In genomic region chr1:194780392-194780791, GRCm38 (mm10) we compare ENCODE assay signal across 21 mouse cellular contexts.
DNase-seq lines count a peak whose midpoint lies in the region; ATAC-seq lines count a peak whose summit lies in the region.
"Had no signal": no experiment of that assay in that cellular context is flagged by ENCODE, and none has a peak within 500 bp of the region (broad histone marks: within the 10 kb centered on the region; RNA-seq: fewer than 3 reads in every experiment).

No protein-coding gene starts in this region.

- H3K9me3 ChIP-seq in hindbrain, embryonic 12.5 days (replicated peaks) = no peaks in the 10 kb centered on the region
- H3K9me3 ChIP-seq in hindbrain, embryonic 10.5 days = no peaks in the 10 kb centered on the region
- H3K9me3 ChIP-seq in neural tube, embryonic 13.5 days = no peaks in the 10 kb centered on the region
- no peaks in the 10 kb centered on the region for H3K9me3 ChIP-seq in neural tube, embryonic 15.5 days (replicated peaks)
- no peaks in the 10 kb centered on the region for H3K9me3 ChIP-seq in kidney, embryonic 15.5 days (replicated peaks)
- H3K9me3 ChIP-seq: embryonic facial prominence, embryonic 12.5 days; embryonic facial prominence, embryonic 15.5 days; forebrain, embryonic 12.5 days; intestine, embryonic 15.5 days had no signal

- 89% methylated on average over 3 of the region's 3 CpGs for WGBS in hindbrain, embryonic 12.5 days
- 88% methylated on average over 3 of the region's 3 CpGs for WGBS in hindbrain, embryonic 10.5 days
- 93% methylated on average over 3 of the region's 3 CpGs for WGBS in neural tube, embryonic 13.5 days
- WGBS in neural tube, embryonic 15.5 days = 81% methylated on average over 3 of the region's 3 CpGs
- 83% methylated on average over 3 of the region's 3 CpGs for WGBS in kidney, embryonic 15.5 days

- H3K4me3 ChIP-seq in hindbrain, embryonic 12.5 days = no peak overlapping the region
- no peak overlapping the region for H3K4me3 ChIP-seq in hindbrain, embryonic 10.5 days
- no peak overlapping the region for H3K4me3 ChIP-seq in neural tube, embryonic 13.5 days
- no peak overlapping the region for H3K4me3 ChIP-seq in neural tube, embryonic 15.5 days (replicated peaks)
- H3K4me3 ChIP-seq in kidney, embryonic 15.5 days (replicated peaks) = no peak overlapping the region
- H3K4me3 ChIP-seq: embryonic facial prominence, embryonic 12.5 days; embryonic facial prominence, embryonic 15.5 days; forebrain, embryonic 12.5 days; intestine, embryonic 15.5 days had no signal

- H3K4me1 ChIP-seq in hindbrain, embryonic 12.5 days = peaks cover 5% of the 10 kb centered on the region
- H3K4me1 ChIP-seq in hindbrain, embryonic 10.5 days (replicated peaks) = no peaks in the 10 kb centered on the region
- H3K4me1 ChIP-seq in neural tube, embryonic 13.5 days (replicated peaks) = peaks cover 12% of the 10 kb centered on the region; the same call in 1 of the 2 replicates
- peaks cover 8% of the 10 kb centered on the region; the same call in 1 of the 2 replicates for H3K4me1 ChIP-seq in neural tube, embryonic 15.5 days
- no peaks in the 10 kb centered on the region for H3K4me1 ChIP-seq in kidney, embryonic 15.5 days
- H3K4me1 ChIP-seq: embryonic facial prominence, embryonic 12.5 days; embryonic facial prominence, embryonic 15.5 days; forebrain, embryonic 12.5 days; intestine, embryonic 15.5 days had no signal

- peak; percentile 44; the same call in 1 of the 2 replicates for ATAC-seq in hindbrain, embryonic 12.5 days (ENCODE audit: low FRiP score)
- ATAC-seq in neural tube, embryonic 13.5 days (ENCODE audit: low read depth) = 0 out of 2 replicates have a peak, but pooled peaks have one; percentile 19
- no peak for ATAC-seq in neural tube, embryonic 15.5 days (ENCODE audit: low FRiP score)
- no peak for ATAC-seq in kidney, embryonic 15.5 days (replicated peaks; ENCODE audit: low FRiP score)
- ATAC-seq: forebrain, embryonic 16.5 days; intestine, embryonic 15.5 days had no signal

- no peak overlapping the region for H3K4me2 ChIP-seq in hindbrain, embryonic 12.5 days (replicated peaks)
- no peak overlapping the region for H3K4me2 ChIP-seq in neural tube, embryonic 13.5 days
- no peak overlapping the region for H3K4me2 ChIP-seq in neural tube, embryonic 15.5 days
- no peak overlapping the region for H3K4me2 ChIP-seq in kidney, embryonic 15.5 days
- H3K4me2 ChIP-seq: embryonic facial prominence, embryonic 12.5 days; embryonic facial prominence, embryonic 15.5 days; forebrain, embryonic 12.5 days; intestine, embryonic 15.5 days had no signal

- H3K27me3 ChIP-seq in hindbrain, embryonic 12.5 days = no peaks in the 10 kb centered on the region
- H3K27me3 ChIP-seq in hindbrain, embryonic 10.5 days (ENCODE audit: insufficient read depth, poor library complexity, severe bottlenecking) = no peaks in the 10 kb centered on the region
- H3K27me3 ChIP-seq in neural tube, embryonic 13.5 days = no peaks in the 10 kb centered on the region
- no peaks in the 10 kb centered on the region for H3K27me3 ChIP-seq in neural tube, embryonic 15.5 days (replicated peaks)
- H3K27me3 ChIP-seq in kidney, embryonic 15.5 days = no peaks in the 10 kb centered on the region
- H3K27me3 ChIP-seq: embryonic facial prominence, embryonic 12.5 days; embryonic facial prominence, embryonic 15.5 days; forebrain, embryonic 12.5 days; intestine, embryonic 15.5 days had no signal

- no peak overlapping the region for H3K9ac ChIP-seq in hindbrain, embryonic 12.5 days
- H3K9ac ChIP-seq in neural tube, embryonic 13.5 days = no peak overlapping the region
- H3K9ac ChIP-seq in neural tube, embryonic 15.5 days (replicated peaks) = no peak overlapping the region
- no peak overlapping the region for H3K9ac ChIP-seq in kidney, embryonic 15.5 days
- H3K9ac ChIP-seq: embryonic facial prominence, embryonic 12.5 days; embryonic facial prominence, embryonic 15.5 days; forebrain, embryonic 12.5 days; intestine, embryonic 15.5 days had no signal

- peaks cover 20% of the 10 kb centered on the region for H3K36me3 ChIP-seq in hindbrain, embryonic 12.5 days
- peaks cover 64% of the 10 kb centered on the region for H3K36me3 ChIP-seq in hindbrain, embryonic 10.5 days
- H3K36me3 ChIP-seq in neural tube, embryonic 13.5 days = peaks cover 77% of the 10 kb centered on the region
- H3K36me3 ChIP-seq in neural tube, embryonic 15.5 days = peaks cover 40% of the 10 kb centered on the region
- 0 out of 2 replicates have a peak, but pooled peaks cover 3% of the 10 kb centered on the region for H3K36me3 ChIP-seq in kidney, embryonic 15.5 days
- H3K36me3 ChIP-seq: embryonic facial prominence, embryonic 12.5 days; embryonic facial prominence, embryonic 15.5 days; intestine, embryonic 15.5 days had no signal

- H3K27ac ChIP-seq in hindbrain, embryonic 12.5 days = no peak overlapping the region
- H3K27ac ChIP-seq in hindbrain, embryonic 10.5 days = no peak overlapping the region
- H3K27ac ChIP-seq in neural tube, embryonic 13.5 days (replicated peaks) = no peak overlapping the region
- H3K27ac ChIP-seq in neural tube, embryonic 15.5 days (replicated peaks) = no peak overlapping the region
- H3K27ac ChIP-seq in kidney, embryonic 15.5 days = no peak overlapping the region
- H3K27ac ChIP-seq: embryonic facial prominence, embryonic 12.5 days; embryonic facial prominence, embryonic 15.5 days; forebrain, embryonic 12.5 days; intestine, embryonic 15.5 days had no signal

- peak; percentile 75 for DNase-seq in heart, adult 11 months
- no peak for DNase-seq in heart, adult 18-20 months
- DNase-seq in hindbrain, embryonic 10.5 days (ENCODE audit: low spot score) = no peak
- DNase-seq: adrenal gland, adult 2 months; adrenal gland, postnatal 14 days; B cell, adult 2 months; cerebellum, adult 11 months; cerebellum, adult 2 months; cerebellum, adult 9-11 months; gastrocnemius, postnatal 10 days; gastrocnemius, postnatal 36 days; kidney, adult 11 months had no signal

Comparison
In these comparisons a context has a peak if more than half of its experiments do, and no peak if none do; other contexts are left out.
1. ATAC-seq: peak in hindbrain, embryonic 12.5 days (single experiment) and neural tube, embryonic 13.5 days (single experiment); none in neural tube, embryonic 15.5 days (single experiment) and kidney, embryonic 15.5 days (single experiment).